Mouse (Mus musculus) lung, embryonic 15.5 days (tissue): ENCODE measurements around the gene Gm826. TPM values are rescaled to one million over a fixed set of nuclear protein-coding genes. Genes with fewer than 3 reads are reported as not detected.

Source experiments
- polyA plus RNA-seq: library from polyadenylated mRNA; unstranded; fragments of >200 nt; fragmentation: Nextera tagmentation; extraction: Ambion mirVana; gene quantifications from 2 replicates; pipeline ENCODE4 v1.2.1, GENCODE M21; 2015

The Gm826 gene
- polyA plus RNA-seq, 1 experiment from 2014 or later = 0.36 TPM

Other genes starting within 250 kb of the Gm826 start
- 2.3 and 3.3 TPM in 2 replicates for gene Mafb, start 32.9 kb upstream of the Gm826 start, polyA plus RNA-seq